Mouse (Mus musculus): ENCODE measurements around the gene Nckap5.

Nckap5 gene

DNA sequence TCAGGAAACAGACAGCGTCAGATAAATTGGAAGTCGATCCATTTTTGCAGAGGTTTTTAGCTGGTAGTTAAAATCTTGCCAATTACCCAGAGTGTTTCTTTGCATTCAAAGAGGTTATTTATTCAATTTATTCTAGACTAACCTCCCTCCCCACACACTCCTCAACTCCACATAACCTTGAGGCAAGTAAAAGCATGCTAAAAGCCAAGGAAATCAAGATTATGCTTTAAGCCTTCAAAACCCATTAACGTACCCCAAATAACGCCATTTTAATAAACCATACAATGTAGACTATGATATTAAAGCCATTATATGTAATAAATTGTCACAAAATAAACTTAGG lies 129.7 kb downstream of the Nckap5 start:
- in situ Hi-C loops (cut with MseI, MboI) = no loop called here

DNA sequence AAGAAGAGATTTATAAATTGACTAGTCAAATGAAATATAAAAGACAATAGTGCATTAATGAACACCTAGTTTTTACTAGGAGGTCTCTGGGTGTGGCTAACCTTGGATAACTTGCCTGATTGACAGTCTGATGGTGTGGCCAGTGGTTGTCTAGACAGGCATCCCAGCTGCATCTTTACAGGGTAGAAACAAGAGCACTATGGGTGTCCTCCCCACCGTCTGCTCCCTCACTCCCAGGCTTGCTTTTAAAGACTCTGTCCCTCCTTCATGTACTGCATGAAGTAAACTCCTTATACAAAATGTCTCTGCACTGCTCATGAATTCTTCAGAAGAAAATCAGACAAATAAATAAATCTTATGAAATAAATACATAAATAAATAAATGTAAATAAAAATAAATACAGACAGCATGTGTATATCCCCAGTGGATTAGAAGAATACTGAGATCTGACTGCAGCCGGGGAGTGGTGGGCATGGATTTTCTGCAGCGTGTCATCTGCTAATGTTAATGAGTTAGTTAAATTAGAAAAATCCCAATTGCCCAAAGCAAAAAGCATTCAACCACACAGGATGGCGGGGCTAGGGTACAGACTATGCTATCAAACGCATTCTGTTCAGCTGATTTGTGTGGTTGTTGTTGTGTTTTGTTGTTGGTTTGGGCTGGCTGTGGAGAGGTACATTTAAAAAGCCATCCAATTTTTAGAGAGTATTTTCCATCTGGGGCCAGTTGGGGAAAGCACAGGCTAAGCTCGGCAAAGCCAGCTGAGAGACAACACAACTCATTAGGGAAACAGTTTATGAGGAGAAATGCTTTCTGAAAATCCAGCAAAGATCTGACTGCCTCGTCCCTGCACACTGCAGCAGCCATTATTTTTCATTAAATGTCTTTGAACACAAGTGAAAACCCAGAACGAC lies 130.3 kb downstream of the Nckap5 start:
- in situ Hi-C loops (cut with MseI, MboI) = no loop called here

DNA sequence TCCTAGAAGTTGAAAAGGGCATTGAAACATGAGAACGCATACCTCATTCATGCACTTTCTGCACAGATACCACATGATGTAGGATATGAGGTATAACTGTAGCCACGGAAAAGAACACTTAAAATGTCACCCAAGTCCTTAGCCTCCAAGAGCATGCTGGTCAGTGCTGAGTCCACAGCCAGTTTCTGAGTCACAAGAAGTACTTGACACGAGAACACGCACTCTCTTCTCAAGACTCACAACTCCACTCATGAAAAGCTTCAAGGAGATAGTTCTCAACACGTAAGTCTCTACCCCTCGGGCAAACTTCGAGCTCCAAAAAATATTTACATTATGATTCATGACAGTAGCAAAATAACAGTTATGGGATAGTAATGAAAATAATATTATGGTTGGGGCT lies 137.0 kb downstream of the Nckap5 start:
- in situ Hi-C loops (cut with MseI, MboI) = no loop called here

DNA sequence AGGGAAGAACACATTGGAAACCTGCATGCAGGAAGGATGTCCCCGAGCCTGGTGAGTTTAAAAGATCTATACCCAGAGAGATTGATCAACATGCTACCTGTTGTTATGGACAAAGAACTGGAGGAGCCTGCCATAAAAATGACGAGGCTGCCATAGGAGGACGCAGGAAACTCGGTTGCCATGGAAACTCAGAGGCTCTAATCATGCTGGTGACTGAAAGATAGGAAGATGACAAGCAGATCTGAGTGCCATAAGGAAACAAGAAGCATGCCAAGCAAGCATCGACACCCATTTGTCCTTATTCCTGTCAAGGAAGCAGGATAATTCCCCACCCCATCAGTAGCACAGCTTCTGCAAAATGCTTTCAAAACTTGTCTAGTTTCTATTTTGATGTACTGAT lies 142.0 kb downstream of the Nckap5 start:
- in situ Hi-C loops (cut with MseI, MboI) = no loop called here

DNA sequence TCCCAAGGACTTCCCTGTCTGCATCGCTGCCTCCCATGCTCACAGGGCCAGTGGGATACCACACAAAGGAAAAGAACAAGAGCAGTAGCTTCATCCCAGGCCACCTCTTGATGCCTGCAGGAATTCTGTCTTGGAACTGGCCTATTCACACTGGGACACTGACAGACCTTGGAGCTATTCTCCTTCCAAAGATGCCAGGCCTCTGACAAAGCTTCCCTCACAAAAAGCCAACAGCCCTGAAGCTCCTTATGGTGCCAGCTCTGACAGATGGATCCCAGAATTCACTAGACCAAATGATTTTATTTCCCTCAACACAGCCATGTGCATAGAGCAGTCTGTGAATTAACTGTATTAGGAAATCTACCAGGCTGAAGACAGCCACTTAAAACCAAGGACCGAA lies 143.9 kb downstream of the Nckap5 start:
- in situ Hi-C loops (cut with MseI, MboI) = no loop called here

DNA sequence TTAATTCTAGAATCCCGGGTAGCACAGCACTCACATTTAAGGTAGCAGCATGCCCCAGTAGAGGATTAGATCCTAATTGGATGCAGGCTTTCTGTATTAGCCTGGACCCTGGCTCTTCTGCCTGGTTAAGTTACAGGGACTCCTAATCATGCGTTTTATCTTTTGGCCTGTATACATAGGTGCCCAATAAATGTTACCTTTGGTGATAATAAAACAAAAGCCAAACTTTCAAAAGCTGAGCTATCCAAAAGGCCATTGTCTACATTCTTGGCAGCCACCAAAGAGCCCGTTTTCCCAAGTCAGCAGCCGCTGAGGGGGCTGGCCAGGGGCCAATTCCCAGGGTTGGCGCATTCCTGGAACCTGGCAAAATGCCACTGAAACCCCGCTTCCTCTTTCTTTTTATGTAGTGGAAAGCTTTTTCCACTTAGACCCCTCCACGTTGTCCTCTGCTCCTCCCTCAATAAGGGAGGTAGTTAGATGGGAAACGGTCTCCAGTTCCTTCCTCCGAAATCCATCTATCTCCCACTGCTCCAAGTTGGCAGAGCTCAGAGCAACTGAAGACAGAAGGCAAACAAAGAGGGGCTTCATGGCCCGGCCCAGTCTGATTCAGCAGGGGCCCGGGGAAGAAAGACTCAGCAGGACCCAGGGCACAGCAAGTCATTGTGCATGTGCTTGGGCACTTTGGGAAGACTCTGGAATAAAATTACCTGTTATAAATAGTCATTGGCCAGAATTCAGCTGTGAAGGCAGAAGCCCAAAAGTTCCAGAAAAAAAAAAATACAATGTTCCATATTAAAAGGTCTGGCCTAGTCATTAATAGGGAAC lies 146.8 kb downstream of the Nckap5 start:
- in situ Hi-C loops (cut with MseI, MboI) = no loop called here

DNA sequence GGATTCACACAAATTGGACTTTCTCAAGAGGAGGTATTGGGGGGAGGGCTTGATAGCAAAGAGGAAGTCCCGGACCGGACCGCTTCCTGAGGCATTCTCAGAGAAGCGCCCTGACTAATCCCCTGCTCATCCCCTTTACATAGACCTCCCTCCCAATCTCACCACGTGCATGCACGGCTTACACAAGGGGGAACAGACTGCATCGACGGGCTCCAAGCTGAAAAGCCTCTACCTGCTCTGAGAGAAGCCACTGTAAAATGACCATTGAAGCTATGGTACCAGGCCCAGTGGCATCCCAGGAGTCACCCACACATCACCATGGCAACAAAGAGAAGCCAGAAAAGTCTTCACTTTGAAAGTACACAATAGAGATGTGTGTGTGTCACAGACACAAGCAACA lies 148.8 kb downstream of the Nckap5 start:
- in situ Hi-C loops (cut with MseI, MboI) = no loop called here

DNA sequence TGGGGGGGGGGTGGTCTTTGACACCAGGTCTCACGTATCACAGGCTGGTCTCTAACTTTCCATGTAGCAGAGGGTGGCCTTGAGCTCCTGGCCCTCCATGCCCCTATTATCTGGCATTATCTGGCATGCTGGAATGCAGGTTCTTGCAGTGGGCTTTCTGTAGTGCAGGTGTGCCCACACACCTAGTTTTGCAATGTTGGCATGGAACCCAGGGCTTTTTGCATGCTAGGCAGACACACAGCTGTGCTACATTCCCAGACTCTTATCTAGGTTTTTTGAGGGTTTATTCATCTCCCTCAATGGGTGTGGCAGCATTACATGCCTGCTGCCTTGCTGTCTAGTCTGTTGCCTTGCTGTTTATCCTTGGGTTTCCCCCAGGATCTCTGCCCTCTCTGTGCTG lies 151.3 kb downstream of the Nckap5 start:
- in situ Hi-C loops (cut with MseI, MboI) = no loop called here

DNA sequence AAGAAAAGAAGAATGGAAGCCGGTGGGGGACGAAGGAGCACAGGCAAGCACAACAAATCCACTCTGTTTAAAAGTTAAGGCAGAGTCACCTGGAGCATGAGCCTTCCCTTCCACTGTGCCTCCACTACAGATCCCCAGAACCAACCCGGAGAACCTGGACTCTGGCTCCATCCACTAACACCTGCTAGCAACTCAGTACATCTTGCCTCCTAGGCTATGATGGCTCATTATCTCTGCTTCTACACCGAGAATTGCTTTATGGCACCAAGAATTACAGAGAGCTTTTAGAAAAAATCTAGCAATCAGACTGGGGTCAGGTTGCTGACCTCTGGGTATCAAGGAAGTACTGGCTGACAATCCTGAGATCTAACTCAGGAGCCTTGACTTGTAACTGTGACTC lies 153.3 kb downstream of the Nckap5 start:
- in situ Hi-C loops (cut with MseI, MboI) = no loop called here

DNA sequence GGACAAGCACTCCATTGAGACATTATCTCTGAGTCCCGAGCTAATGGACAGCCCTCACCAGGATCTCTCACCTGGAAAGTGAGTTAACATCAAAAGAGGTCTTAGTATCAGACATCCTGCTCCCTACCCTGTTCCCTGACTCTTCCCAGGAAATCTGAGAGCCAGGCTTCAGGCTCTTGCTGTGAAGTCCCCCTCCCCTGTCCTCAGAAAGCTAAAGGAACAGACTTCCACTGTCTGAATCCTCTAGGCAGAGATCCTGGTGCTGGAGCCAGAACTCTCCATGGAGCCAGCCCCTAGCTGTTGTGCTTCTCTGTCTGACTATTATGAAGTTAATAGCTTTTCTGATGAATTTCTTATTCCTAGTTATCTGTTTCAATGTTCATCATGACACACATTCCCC lies 153.8 kb downstream of the Nckap5 start:
- in situ Hi-C loops (cut with MseI, MboI) = no loop called here

DNA sequence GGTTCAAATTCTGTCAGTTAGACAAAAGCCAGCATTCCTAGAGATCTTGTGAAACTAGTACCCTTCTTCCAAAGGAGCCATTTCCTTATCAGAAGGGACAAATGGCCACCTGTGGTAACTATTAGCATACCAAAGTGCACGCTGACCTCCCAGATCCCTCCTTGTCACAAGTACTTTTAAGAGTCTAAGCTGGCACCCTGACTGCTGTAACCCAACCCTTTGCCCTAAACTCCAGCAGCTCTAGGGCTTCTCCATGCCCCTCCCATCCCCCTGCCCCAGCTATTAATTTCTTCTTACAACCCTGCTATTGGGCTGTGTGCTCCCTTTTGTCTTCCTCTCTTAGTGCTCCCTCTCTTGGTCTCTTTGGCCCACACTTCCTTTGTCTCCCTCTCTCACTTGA lies 155.5 kb downstream of the Nckap5 start:
- in situ Hi-C loops (cut with MseI, MboI) = no loop called here

DNA sequence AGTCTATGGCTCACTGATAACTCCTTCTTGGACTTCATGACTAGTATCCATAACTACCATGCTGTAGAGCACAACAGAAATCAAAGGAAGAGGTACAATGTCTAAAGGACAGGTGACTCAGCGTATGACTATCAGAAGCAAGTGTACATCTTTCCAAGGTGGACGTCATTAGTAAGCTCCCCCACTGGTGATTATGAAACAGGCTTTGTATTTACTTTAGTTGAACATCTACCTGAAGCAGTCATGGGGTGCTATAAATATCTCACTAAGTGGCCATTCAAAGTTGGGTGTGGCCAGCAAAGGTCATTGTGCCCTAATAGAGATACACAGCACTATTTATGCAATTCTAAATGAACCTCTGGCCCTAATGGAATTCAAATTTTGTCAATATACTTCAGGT lies 157.4 kb downstream of the Nckap5 start:
- in situ Hi-C loops (cut with MseI, MboI) = no loop called here

DNA sequence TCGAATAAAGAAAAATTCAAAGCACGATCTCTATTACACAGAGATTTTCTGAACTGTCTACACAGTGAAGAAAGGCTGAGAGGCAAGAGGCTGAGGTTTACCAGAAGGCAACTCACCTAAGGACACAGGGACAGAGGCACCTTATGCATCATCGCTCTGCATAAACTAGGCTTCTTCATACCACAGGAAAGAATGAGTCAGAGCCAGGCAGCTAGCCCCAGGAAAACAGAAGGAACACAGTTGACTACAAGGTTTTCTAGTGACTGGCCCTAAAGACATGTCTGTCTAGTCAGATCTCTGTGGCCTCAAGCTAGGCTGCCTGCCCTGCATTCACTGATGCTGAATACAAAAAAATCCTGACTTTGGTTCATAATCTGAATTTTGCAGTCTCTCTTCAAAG lies 160.1 kb downstream of the Nckap5 start:
- in situ Hi-C loops (cut with MseI, MboI) = no loop called here

DNA sequence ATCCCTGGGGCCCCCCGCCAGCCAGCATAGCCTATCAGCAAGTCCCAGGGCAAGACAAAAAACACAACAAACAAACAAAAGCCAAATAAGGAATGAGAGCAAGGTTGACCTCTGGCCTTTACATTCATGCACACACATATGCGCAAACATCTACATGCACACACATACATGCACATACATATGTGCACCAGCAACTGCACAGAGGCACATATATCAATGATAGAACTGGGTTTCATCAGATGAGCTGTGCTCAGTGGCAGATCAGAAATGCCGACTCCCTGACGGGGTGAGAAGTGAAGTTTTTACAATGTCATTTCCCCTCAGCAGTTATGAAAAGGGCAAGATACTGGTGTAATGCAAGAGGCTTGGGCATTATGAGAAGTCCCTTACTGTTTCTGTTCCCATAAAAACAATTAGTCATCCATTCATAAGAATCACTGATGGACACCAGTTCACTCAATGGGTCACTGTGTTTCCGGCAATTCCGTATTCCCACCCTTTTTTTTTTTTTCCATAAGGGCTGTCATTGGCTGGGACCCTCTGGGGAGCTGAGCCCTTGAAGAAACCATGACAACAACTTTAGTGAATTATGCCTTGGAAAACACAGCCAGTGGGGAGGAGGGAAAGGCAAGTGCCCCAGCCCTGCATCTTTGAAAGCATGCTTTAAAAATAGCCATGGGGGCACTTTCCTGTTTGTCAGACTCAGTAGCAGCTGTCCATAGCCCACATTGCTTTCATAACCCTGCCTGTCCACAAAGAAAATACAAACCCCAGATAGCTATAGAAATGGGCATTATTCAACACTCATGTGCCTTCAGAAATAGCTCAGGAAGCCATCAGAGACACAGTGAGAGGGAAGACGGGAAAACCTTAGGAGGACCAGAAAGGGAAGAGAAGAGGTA lies 170.2 kb downstream of the Nckap5 start:
- in situ Hi-C loops (cut with MseI, MboI) = no loop called here

DNA sequence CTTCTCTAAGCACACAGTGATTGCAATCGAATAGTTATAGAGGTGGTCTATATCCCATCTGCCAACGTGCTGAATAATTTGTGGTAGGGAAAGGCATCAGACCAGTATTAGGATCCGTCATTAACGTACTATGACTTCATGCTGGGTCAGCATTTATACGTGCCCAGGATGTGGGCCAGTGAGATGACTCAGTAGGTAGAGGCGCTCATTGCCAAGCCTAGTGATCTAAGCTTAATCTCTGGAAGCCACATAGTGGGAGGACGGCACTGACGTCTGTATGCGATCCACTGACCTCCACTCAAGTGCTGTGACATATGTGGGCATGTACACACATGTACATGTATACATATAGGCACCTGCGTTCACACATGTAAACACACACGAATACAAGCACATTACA lies 171.9 kb downstream of the Nckap5 start:
- in situ Hi-C loops (cut with MseI, MboI) = no loop called here

DNA sequence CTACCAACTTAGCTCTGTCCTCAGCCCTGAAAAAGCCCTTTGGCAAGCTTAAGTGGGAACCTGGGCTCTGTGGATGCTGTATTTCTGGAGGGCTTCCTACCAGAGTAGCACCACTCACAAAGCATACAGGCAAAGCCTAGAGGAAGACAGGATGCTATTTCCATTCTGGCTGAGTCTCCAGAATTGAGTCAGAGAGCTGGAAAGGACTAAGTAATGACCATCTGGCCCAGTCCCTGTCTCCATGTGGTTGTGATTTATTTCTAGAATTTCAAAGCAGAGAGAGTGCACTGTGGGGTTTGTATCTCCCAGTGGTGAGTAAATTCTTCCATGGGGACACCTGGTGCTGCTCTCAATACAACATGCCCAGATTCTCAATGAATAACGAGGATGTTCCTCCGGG lies 174.4 kb downstream of the Nckap5 start:
- in situ Hi-C loops (cut with MseI, MboI) = no loop called here

DNA sequence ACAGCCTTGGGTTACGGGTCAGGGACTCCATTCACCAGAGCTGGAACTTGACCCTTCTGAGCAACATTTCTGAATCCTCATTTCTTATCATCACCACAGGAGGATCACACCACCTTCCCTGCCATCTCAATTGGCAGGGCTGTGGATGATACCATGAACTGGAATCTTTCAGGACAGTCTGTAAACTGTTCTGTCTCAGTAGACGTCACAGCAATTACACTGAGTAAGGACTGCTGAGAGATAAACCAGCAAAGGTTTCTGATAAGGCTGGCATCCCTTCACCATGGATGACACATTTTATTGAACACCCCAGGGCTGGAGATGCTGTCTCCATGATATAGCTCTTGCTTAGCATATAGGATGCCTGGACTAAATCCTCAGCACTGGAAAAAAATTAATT lies 178.5 kb downstream of the Nckap5 start:
- in situ Hi-C loops (cut with MseI, MboI) = no loop called here

DNA sequence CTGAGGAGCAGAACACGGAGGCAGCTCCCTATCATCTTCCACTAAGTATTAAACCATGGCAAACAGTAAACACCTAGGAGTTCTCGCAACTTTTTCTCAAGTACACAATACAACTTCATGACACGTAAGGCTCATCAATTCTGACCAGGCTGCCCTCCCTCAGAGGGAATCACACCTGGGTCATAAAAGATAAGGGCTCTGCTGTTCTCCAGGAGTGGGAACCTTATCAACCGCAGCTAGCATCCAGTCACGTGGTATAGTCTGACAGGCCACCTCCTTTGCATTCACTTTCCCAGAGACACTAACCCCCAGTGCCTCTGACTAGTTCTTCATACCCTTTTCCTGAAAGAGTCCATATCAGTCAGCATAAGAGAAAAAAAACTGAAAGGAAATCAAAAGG lies 179.8 kb downstream of the Nckap5 start:
- in situ Hi-C loops (cut with MseI, MboI) = no loop called here

DNA sequence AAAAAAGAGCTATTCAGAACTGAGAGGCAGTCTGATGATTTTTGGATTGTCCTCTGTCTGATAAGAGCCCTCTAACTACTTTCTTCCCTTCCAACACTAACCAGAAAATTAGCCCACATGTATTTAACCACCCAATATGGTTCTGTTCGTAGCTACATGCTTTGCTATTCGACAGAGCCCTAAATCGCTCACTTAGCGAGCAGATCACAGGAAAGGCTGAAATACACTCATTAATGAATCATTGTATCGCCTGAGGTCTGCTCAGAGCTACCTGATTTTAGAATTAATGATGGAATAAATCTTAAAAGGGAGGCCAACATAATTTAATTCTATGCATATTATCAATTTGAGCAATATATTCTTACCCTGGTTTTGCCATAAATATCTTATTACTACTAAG lies 187.8 kb downstream of the Nckap5 start:
- in situ Hi-C loops (cut with MseI, MboI) = no loop called here

DNA sequence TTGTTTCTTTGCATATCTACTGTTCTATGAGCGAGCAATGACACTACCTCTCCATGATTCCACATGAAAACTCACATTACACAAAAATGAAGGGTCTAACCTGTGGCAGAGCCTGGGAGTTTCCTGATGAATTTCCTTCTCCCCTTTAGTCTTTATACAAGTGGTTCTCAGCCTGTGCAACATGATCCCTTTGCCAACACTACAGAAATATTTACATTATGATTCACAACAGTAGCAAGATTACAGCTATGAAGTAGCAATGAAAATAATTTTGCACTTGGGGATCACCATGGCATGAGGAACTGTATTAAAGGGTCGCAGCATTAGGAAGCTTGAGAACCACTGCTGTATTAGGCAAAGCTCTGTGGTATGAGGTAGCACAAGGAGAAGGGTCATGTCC lies 191.1 kb downstream of the Nckap5 start:
- in situ Hi-C loops (cut with MseI, MboI) = no loop called here

DNA sequence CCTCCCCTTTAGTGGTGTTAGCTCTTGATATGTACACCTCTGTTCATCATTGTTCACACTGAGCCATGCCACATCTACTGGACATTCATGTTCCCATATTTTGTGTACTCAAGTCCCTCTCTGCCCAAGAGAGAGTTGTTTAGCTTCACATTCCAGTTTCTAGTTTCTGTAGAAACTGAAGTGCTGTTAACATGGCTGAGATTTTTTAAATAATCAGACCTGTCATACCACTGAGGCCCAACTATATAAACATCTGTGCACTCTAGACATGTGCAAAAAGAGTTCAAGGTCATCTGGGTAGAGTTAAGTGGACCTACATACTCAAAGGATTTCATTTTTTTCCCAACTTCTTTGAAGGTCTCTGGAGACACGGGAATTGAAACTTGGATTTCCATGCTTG lies 193.1 kb downstream of the Nckap5 start:
- in situ Hi-C loops (cut with MseI, MboI) = no loop called here

DNA sequence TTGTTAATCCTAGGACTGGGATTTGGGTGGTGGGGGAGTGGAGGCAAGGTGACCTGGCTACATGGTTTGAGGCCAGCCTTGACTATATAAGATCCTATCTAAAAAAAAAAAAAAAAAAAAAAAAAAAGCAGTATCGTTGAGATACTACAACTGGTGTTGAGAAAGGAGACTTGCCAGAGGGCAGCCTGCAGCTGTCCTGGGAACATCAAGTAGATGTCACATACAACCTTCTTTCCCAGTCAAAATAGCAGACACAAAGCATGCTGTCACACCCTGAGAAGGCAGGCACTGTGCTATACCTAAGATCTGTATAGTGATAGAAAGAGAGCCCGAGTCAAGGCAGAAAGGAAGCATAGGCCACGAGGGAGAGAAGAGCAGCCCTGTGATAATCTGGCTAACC lies 204.4 kb downstream of the Nckap5 start:
- in situ Hi-C loops (cut with MseI, MboI) = no loop called here
